Mouse (Mus musculus): ENCODE measurements at regions not wholly inside any gene's neighbourhood (a gene's known extent, or its start where the extent isn't known, plus 50 kb on each side); places are given as distances from the start of the nearest gene placed in this dataset.

GRCm38 (mm10) chr13:44063317-44063716 lies 278.7 kb downstream of the Cd83 start:
- TF ChIP-seq CTCF (conservative IDR thresholded peaks at IDR 0.05; ENCODE audit: low read length) (no peak), NANOG (IDR thresholded peaks at IDR 0.05; ENCODE audit: borderline replicate concordance, low read length) (no peak), POU5F1 (IDR thresholded peaks at IDR 0.05; ENCODE audit: borderline replicate concordance, low read length) (no peak)

All from E14TG2a.4 (cell line).